Mouse (Mus musculus) gastrocnemius, postnatal 4 days (tissue): ENCODE measurements at regions not wholly inside any gene's neighbourhood (a gene's known extent, or its start where the extent isn't known, plus 50 kb on each side); places are given as distances from the start of the nearest gene placed in this dataset.
A peak's percentile ranks its signal among the peaks of the same experiment; 100 is the strongest.
"Not testable (repeated sequence)": the region's sequence is repeated elsewhere in the genome, so short reads cannot be mapped to it uniquely, and the experiment has no call there.

Experiments used
- DNase-seq, 2 experiments: peaks; one replicate each; pipeline ENCODE4 v3.0.0; 2021 to 2022; ENCODE audit warnings: low spot score in 2 of 2, mixed read lengths in 2 of 2

- no peak for DNase-seq
Measured at GRCm38 (mm10) chr8:26746811-26747210, 230.3 kb upstream of the Zfp703 start.

- DNase-seq, result no peak
Measured at GRCm38 (mm10) chr8:26747241-26747972, 229.7 kb upstream of the Zfp703 start.

- no peak for DNase-seq
Measured at GRCm38 (mm10) chr8:26748161-26748971, 228.8 kb upstream of the Zfp703 start.

GRCm38 (mm10) chr8:26748972-26749291 is 228.2 kb upstream of the Zfp703 start:
- no peak for DNase-seq

- no peak for DNase-seq
Measured at GRCm38 (mm10) chr8:26750120-26750519, 227.0 kb upstream of the Zfp703 start.

GRCm38 (mm10) chr8:26751651-26752050 is 225.5 kb upstream of the Zfp703 start:
- DNase-seq, result no peak

- no peak for DNase-seq
Measured at GRCm38 (mm10) chr8:26756452-26756851, 220.7 kb upstream of the Zfp703 start.

- no peak for DNase-seq
Measured at GRCm38 (mm10) chr8:26760726-26761125, 216.4 kb upstream of the Zfp703 start.

GRCm38 (mm10) chr8:26762942-26763778 is 214.0 kb upstream of the Zfp703 start:
- DNase-seq, result no peak

GRCm38 (mm10) chr8:26768474-26769229 is 208.5 kb upstream of the Zfp703 start:
- DNase-seq, result no peak

- DNase-seq, result peak in 1 of 2 experiments; percentile 31
Measured at GRCm38 (mm10) chr8:26770424-26770886, 206.7 kb upstream of the Zfp703 start.

GRCm38 (mm10) chr8:26778917-26779537 is 198.1 kb upstream of the Zfp703 start:
- no peak for DNase-seq

- DNase-seq, result no peak
Measured at GRCm38 (mm10) chr8:26780515-26780914, 196.6 kb upstream of the Zfp703 start.

- not testable (repeated sequence) for DNase-seq
Measured at GRCm38 (mm10) chr8:26782936-26783335, 194.2 kb upstream of the Zfp703 start.

- no peak for DNase-seq
Measured at GRCm38 (mm10) chr8:26784381-26784780, 192.7 kb upstream of the Zfp703 start.

GRCm38 (mm10) chr8:26791795-26792194 is 185.3 kb upstream of the Zfp703 start:
- DNase-seq, result no peak

- no peak for DNase-seq
Measured at GRCm38 (mm10) chr8:26793606-26794292, 183.4 kb upstream of the Zfp703 start.

- no peak for DNase-seq
Measured at GRCm38 (mm10) chr8:26794411-26794810, 182.7 kb upstream of the Zfp703 start.

GRCm38 (mm10) chr8:26795616-26796015 is 181.5 kb upstream of the Zfp703 start:
- no peak for DNase-seq

GRCm38 (mm10) chr8:26799814-26800213 is 177.3 kb upstream of the Zfp703 start:
- DNase-seq, result no peak
